Mouse (Mus musculus) lung, embryonic 16.5 days (tissue): ENCODE measurements at regions not wholly inside any gene's neighbourhood (a gene's known extent, or its start where the extent isn't known, plus 50 kb on each side); places are given as distances from the start of the nearest gene placed in this dataset.

ENCODE experiments used
- ATAC-seq: fragments of 200-750 bp; cut with Nextera tagmentation; 2 replicates; pipeline ENCODE4 v1.8.0; 2017; ENCODE audit warnings: low read depth, mild to moderate bottlenecking, moderate library complexity
- H3K27ac ChIP-seq: fragments of 300-500 bp; sonication (generic); 2 replicates; pipeline ENCODE4 v1.5.1; 2014; ENCODE audit warnings: mild to moderate bottlenecking, control low read depth, low read length
- H3K27me3 ChIP-seq: fragments of 300-500 bp; sonication (generic); 2 replicates; pipeline ENCODE4 v1.6.1; 2014; ENCODE audit warnings: low read depth, low read length, mixed read lengths; ENCODE audit not compliant: control insufficient read depth, insufficient read depth
- H3K36me3 ChIP-seq: fragments of 300-500 bp; sonication (generic); 2 replicates; pipeline ENCODE4 v1.6.1; 2014; ENCODE audit warnings: low read length; ENCODE audit not compliant: control insufficient read depth, insufficient read depth
- H3K4me1 ChIP-seq: fragments of 300-500 bp; sonication (generic); replicated peaks from 2 replicates; pipeline ENCODE4 v1.6.1; 2014; ENCODE audit warnings: low read length, mixed read lengths; ENCODE audit not compliant: control insufficient read depth, insufficient read depth
- H3K4me2 ChIP-seq: fragments of 300-500 bp; sonication (generic); 2 replicates; pipeline ENCODE4 v1.6.1; 2014; ENCODE audit warnings: low read depth, low read length, control low read depth
- H3K4me3 ChIP-seq: fragments of 300-500 bp; sonication (generic); 2 replicates; pipeline ENCODE4 v1.5.1; 2014; ENCODE audit warnings: mild to moderate bottlenecking, low read length, control low read depth
- H3K9ac ChIP-seq: fragments of 300-500 bp; sonication (generic); 2 replicates; pipeline ENCODE4 v1.6.1; 2014; ENCODE audit warnings: low read length, control low read depth
- H3K9me3 ChIP-seq: fragments of 300-500 bp; sonication (generic); 2 replicates; pipeline ENCODE4 v1.6.1; 2016; ENCODE audit warnings: low read length; ENCODE audit not compliant: control insufficient read depth
- WGBS: fragments of 180-500 bp; shearing (Covaris S2); extraction: QIAGEN DNeasy Blood & Tissue Kit; methylation state at CpG from one replicate; pipeline ENCODE4 v1.1.7; 2014; 5-methylcytosine and 5-hydroxymethylcytosine counted together

- H3K9me3 ChIP-seq: no peaks in the 10 kb centered on the region
- H3K4me1 ChIP-seq: no peaks in the 10 kb centered on the region
- H3K4me3 ChIP-seq: no peak overlapping the region
- ATAC-seq: no peak
- WGBS: 63% methylated on average over 2 of the region's 2 CpGs
- no peak overlapping the region for H3K27ac ChIP-seq
- no peaks in the 10 kb centered on the region for H3K27me3 ChIP-seq
- H3K36me3 ChIP-seq: no peaks in the 10 kb centered on the region
- no peak overlapping the region for H3K9ac ChIP-seq
- H3K4me2 ChIP-seq: no peak overlapping the region
Observed at GRCm38 (mm10) chr1:142605224-142605623, 1035.2 kb upstream of the B3galt2 start.

GRCm38 (mm10) chr1:142606082-142606481, 1034.4 kb upstream of the B3galt2 start:
- no peaks in the 10 kb centered on the region for H3K4me1 ChIP-seq
- H3K27me3 ChIP-seq: no peaks in the 10 kb centered on the region
- no peaks in the 10 kb centered on the region; the same call in 1 of the 2 replicates for H3K9me3 ChIP-seq
- 71% methylated on average over 1 of the region's 1 CpGs for WGBS
- H3K4me3 ChIP-seq: no peak overlapping the region
- no peak for ATAC-seq
- no peak overlapping the region for H3K27ac ChIP-seq
- H3K9ac ChIP-seq: no peak overlapping the region
- no peaks in the 10 kb centered on the region for H3K36me3 ChIP-seq
- H3K4me2 ChIP-seq: no peak overlapping the region

- H3K4me2 ChIP-seq: no peak overlapping the region
- 81% methylated on average over 2 of the region's 2 CpGs for WGBS
Observed at GRCm38 (mm10) chr1:142621464-142621863, 1019.0 kb upstream of the B3galt2 start.

GRCm38 (mm10) chr1:142624303-142624702, 1016.2 kb upstream of the B3galt2 start:
- H3K4me2 ChIP-seq: no peak overlapping the region
- no peak for ATAC-seq
- H3K36me3 ChIP-seq: no peaks in the 10 kb centered on the region
- no peak overlapping the region for H3K9ac ChIP-seq
- no peaks in the 10 kb centered on the region for H3K4me1 ChIP-seq
- no peaks in the 10 kb centered on the region for H3K9me3 ChIP-seq
- no peaks in the 10 kb centered on the region for H3K27me3 ChIP-seq
- no peak overlapping the region for H3K27ac ChIP-seq
- 55% methylated on average over 4 of the region's 4 CpGs for WGBS
- H3K4me3 ChIP-seq: no peak overlapping the region

More at GRCm38 (mm10) chr1:142621464-142621863, 1019.0 kb upstream of the B3galt2 start:
- H3K9ac ChIP-seq: no peak overlapping the region
- no peak overlapping the region for H3K27ac ChIP-seq
- H3K4me1 ChIP-seq: no peaks in the 10 kb centered on the region
- ATAC-seq: no peak
- no peaks in the 10 kb centered on the region for H3K27me3 ChIP-seq
- no peaks in the 10 kb centered on the region for H3K36me3 ChIP-seq
- H3K4me3 ChIP-seq: no peak overlapping the region
- no peaks in the 10 kb centered on the region for H3K9me3 ChIP-seq

GRCm38 (mm10) chr1:142655289-142655688, 985.2 kb upstream of the B3galt2 start:
- H3K27ac ChIP-seq: no peak overlapping the region
- H3K9me3 ChIP-seq: no peaks in the 10 kb centered on the region
- no peaks in the 10 kb centered on the region for H3K27me3 ChIP-seq
- no peak overlapping the region for H3K4me3 ChIP-seq
- no peaks in the 10 kb centered on the region for H3K4me1 ChIP-seq
- WGBS: 82% methylated on average over 2 of the region's 2 CpGs
- no peaks in the 10 kb centered on the region for H3K36me3 ChIP-seq
- no peak overlapping the region for H3K9ac ChIP-seq
- ATAC-seq: no peak
- H3K4me2 ChIP-seq: no peak overlapping the region

GRCm38 (mm10) chr1:142665262-142665661, 975.2 kb upstream of the B3galt2 start:
- H3K4me1 ChIP-seq: no peaks in the 10 kb centered on the region
- ATAC-seq: no peak
- H3K9ac ChIP-seq: no peak overlapping the region
- 69% methylated on average over 4 of the region's 4 CpGs for WGBS
- no peak overlapping the region for H3K27ac ChIP-seq
- no peak overlapping the region for H3K4me3 ChIP-seq
- no peak overlapping the region for H3K4me2 ChIP-seq
- H3K9me3 ChIP-seq: no peaks in the 10 kb centered on the region
- H3K36me3 ChIP-seq: no peaks in the 10 kb centered on the region
- H3K27me3 ChIP-seq: no peaks in the 10 kb centered on the region

GRCm38 (mm10) chr1:142679917-142680316, 960.5 kb upstream of the B3galt2 start:
- Histone ChIP-seq H3K27ac (no peak overlapping the region), H3K4me1 (no peaks in the 10 kb centered on the region), H3K4me3 (no peak overlapping the region), H3K9ac (no peak overlapping the region), H3K36me3 (no peaks in the 10 kb centered on the region), H3K27me3 (no peaks in the 10 kb centered on the region), H3K9me3 (no peaks in the 10 kb centered on the region), H3K4me2 (no peak overlapping the region)
- WGBS: 66% methylated on average over 3 of the region's 3 CpGs
- ATAC-seq: no peak

- no peak for ATAC-seq
- no peaks in the 10 kb centered on the region for H3K27me3 ChIP-seq
- no peak overlapping the region for H3K4me2 ChIP-seq
- no peaks in the 10 kb centered on the region for H3K36me3 ChIP-seq
- no peaks in the 10 kb centered on the region for H3K9me3 ChIP-seq
- no peaks in the 10 kb centered on the region for H3K4me1 ChIP-seq
- no peak overlapping the region for H3K27ac ChIP-seq
- no peak overlapping the region for H3K4me3 ChIP-seq
- H3K9ac ChIP-seq: no peak overlapping the region
Observed at GRCm38 (mm10) chr1:142688828-142689227, 951.6 kb upstream of the B3galt2 start.

GRCm38 (mm10) chr1:142695179-142695578, 945.3 kb upstream of the B3galt2 start:
- no peak for ATAC-seq
- H3K9ac ChIP-seq: no peak overlapping the region
- no peaks in the 10 kb centered on the region for H3K9me3 ChIP-seq
- no peaks in the 10 kb centered on the region for H3K36me3 ChIP-seq
- no peak overlapping the region for H3K27ac ChIP-seq
- 55% methylated on average over 1 of the region's 1 CpGs for WGBS
- H3K4me2 ChIP-seq: no peak overlapping the region
- no peak overlapping the region for H3K4me3 ChIP-seq
- no peaks in the 10 kb centered on the region for H3K4me1 ChIP-seq
- no peaks in the 10 kb centered on the region for H3K27me3 ChIP-seq

- Histone ChIP-seq H3K27ac (no peak overlapping the region), H3K4me3 (no peak overlapping the region), H3K27me3 (no peaks in the 10 kb centered on the region), H3K36me3 (no peaks in the 10 kb centered on the region), H3K4me2 (no peak overlapping the region), H3K4me1 (no peaks in the 10 kb centered on the region), H3K9me3 (no peaks in the 10 kb centered on the region), H3K9ac (no peak overlapping the region)
- no peak for ATAC-seq
- WGBS: 70% methylated on average over 2 of the region's 2 CpGs
Observed at GRCm38 (mm10) chr1:142708263-142708662, 932.2 kb upstream of the B3galt2 start.
